Mouse (Mus musculus): Measurements from ENCODE around the gene Htr7. TPM values are rescaled to one million over a fixed set of nuclear protein-coding genes. Genes with fewer than 3 reads are reported as not detected.

Htr7 gene
- polyA plus RNA-seq, 1 experiment from 2014 or later = 11.7 TPM

DNA sequence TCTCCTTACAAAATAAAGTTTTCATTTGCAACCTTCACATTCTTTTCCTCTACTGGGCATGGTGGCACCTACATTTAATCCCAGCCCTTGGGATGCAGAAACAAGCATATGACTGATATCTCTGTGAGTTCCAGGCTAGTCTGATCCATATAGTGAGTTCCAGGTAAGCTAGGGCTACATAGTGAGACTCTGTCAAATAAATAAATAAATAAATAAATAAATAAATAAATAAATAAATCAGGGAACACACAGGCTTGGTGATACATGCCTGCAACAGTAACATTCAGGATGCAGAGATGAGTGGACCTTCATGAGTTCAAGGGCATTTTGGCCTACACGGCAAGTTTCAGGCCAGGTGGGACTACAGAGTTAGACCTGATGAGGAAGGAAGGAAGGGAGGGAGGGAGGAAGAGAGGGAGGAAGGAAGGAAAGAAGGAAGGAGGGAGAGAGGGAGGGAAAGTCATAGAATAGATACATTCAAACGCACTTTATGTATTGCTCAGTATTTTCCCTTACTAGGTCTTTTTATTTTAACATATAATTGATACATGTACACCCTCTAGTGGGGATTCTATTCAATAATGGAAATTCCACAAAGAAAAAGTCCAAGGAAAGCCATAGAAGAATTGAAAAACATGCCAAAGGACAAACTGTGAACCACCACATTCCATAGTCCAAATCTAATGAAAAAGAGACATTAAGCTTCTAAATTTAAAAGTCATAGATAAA, 5.7 kb upstream of the Htr7 start:
- no peaks in the 10 kb centered on the region for H3K36me3 ChIP-seq (ENCODE audit: control insufficient read depth, insufficient read depth, low read length)
- H3K27ac ChIP-seq (ENCODE audit: low read length) = no peak overlapping the region
- H3K4me2 ChIP-seq (ENCODE audit: low read length) = no peak overlapping the region
- H3K4me3 ChIP-seq (ENCODE audit: low read depth, low read length) = no peak overlapping the region
- H3K9me3 ChIP-seq (replicated peaks; ENCODE audit: control insufficient read depth, low read length, poor library complexity, severe bottlenecking) = no peaks in the 10 kb centered on the region
- H3K9ac ChIP-seq (ENCODE audit: low read depth, low read length) = no peak overlapping the region
- H3K4me1 ChIP-seq (ENCODE audit: control insufficient read depth, insufficient read depth, low read length) = peaks cover 3% of the 10 kb centered on the region; the same call in 1 of the 2 replicates
- 65% methylated on average over 2 of the region's 2 CpGs for WGBS
- ATAC-seq = peak; percentile 66; the same call in 1 of the 2 replicates
- H3K27me3 ChIP-seq (ENCODE audit: control insufficient read depth, insufficient read depth, low read depth, low read length) = 0 out of 2 replicates have a peak, but pooled peaks cover 3% of the 10 kb centered on the region

DNA sequence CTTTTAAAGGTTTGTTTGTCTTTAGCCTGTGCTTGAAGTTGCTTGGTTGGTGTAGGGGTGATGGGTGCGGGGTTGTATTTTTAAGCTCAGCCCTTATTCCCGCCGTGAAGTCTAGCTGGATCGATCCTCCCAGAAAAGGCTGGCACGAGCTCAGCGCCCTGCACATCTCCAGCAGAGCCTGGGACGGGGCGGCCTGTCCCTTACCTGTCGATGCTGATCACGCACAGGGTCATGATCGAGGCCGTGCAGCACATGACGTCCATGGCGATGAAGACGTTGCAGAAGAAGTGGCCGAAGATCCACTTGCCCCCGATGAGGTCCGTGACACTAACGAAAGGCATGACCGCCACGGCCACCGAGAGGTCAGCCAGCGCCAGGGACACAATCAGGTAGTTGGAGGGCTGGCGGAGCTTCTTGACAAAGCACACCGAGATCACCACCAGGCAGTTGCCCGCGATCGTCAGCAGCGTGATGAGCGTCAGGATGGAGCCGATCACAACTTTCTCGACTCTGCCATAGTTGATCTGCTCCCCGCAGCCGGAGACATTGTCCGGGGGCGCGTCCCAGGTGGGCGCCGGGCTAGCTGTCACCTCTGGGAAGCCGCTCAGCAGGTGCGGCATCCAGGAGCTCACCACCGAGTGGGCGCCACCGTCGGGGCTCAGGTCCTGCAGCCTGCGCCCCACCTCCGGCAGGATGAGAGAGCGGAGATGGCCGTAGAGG, 645 bp downstream of the Htr7 start:
- peak overlapping the region; percentile 83 for H3K9ac ChIP-seq (ENCODE audit: low read depth, low read length)
- peaks cover 7% of the 10 kb centered on the region; the same call in 1 of the 2 replicates for H3K27me3 ChIP-seq (ENCODE audit: control insufficient read depth, insufficient read depth, low read depth, low read length)
- H3K27ac ChIP-seq (ENCODE audit: low read length) = no peak overlapping the region
- H3K4me1 ChIP-seq (ENCODE audit: control insufficient read depth, insufficient read depth, low read length) = peaks cover 3% of the 10 kb centered on the region; the same call in 1 of the 2 replicates
- peak; percentile 77 for ATAC-seq
- H3K4me2 ChIP-seq (ENCODE audit: low read length) = peak overlapping the region; percentile 83
- H3K36me3 ChIP-seq (ENCODE audit: control insufficient read depth, insufficient read depth, low read length) = no peaks in the 10 kb centered on the region
- 8% methylated on average over 49 of the region's 49 CpGs for WGBS
- no peaks in the 10 kb centered on the region for H3K9me3 ChIP-seq (replicated peaks; ENCODE audit: control insufficient read depth, low read length, poor library complexity, severe bottlenecking)
- H3K4me3 ChIP-seq (ENCODE audit: low read depth, low read length) = peak overlapping the region; percentile 78

DNA sequence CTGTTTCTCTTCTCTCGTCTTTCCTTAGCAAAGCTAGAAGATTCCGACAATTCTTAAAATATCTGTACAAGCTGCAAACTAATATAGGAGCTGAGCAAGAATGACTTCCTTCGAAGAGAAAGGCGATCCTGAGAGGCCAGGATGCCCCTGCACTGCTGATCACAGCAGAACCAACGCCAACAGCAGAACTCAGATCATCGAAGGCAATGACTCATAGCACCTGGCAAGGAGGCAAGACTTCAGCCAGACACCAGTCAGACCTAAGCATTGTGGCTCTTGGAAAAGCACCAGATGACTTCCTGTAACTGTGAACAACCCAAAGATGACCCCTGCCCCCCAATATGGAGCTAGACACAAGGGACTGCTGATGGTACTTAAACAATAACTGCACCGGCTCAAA, 11.3 kb downstream of the Htr7 start:
- H3K4me1 ChIP-seq (ENCODE audit: control insufficient read depth, insufficient read depth, low read length) = no peaks in the 10 kb centered on the region
- WGBS = 86% methylated on average over 7 of the region's 7 CpGs
- H3K36me3 ChIP-seq (ENCODE audit: control insufficient read depth, insufficient read depth, low read length) = no peaks in the 10 kb centered on the region
- no peak overlapping the region for H3K4me2 ChIP-seq (ENCODE audit: low read length)
- H3K4me3 ChIP-seq (ENCODE audit: low read depth, low read length) = no peak overlapping the region
- no peak for ATAC-seq
- H3K27me3 ChIP-seq (ENCODE audit: control insufficient read depth, insufficient read depth, low read depth, low read length) = no peaks in the 10 kb centered on the region
- H3K9me3 ChIP-seq (replicated peaks; ENCODE audit: control insufficient read depth, low read length, poor library complexity, severe bottlenecking) = no peaks in the 10 kb centered on the region
- no peak overlapping the region for H3K9ac ChIP-seq (ENCODE audit: low read depth, low read length)
- H3K27ac ChIP-seq (ENCODE audit: low read length) = no peak overlapping the region

DNA sequence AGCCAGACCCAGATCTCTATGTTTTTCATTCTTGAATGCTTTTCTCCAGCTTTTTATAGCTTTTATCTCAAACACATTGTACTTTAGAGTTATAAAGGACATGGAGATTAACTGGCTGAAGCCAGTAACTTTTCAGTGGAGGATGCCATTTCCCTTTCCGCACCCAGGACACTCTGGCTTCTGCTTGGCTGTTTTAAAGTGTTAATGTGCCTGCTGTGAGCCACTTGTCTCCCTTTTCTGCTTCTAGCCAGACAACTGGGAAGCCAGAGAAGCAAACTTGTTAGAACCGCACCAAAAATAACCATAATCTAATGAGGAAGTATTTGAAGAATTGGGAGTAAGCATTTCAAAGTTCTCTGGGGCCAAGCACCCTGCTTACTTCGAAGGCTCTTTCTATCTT, 42.5 kb downstream of the Htr7 start:
- 12% methylated on average over 3 of the region's 3 CpGs for WGBS
- no peaks in the 10 kb centered on the region for H3K9me3 ChIP-seq (replicated peaks; ENCODE audit: control insufficient read depth, low read length, poor library complexity, severe bottlenecking)
- no peaks in the 10 kb centered on the region for H3K27me3 ChIP-seq (ENCODE audit: control insufficient read depth, insufficient read depth, low read depth, low read length)

DNA sequence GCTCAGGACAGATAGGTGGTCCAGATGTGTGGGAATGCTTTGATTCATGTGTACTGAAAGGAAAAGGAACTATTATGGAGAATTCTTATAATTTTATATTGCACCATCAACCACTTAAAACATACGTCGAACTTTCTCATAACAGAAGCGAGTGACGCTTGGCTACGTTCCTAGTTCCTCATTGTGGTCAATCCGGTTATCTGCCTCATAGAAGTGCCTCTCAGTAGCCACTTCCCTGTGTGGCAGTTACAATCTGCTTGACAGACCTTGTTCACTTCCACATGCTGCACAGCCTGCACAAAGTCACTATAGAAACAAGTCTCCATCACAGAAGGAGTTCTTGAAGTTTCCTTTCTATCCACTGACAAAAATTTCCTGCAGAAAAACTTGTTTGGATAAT, 51.0 kb downstream of the Htr7 start:
- no peaks in the 10 kb centered on the region for H3K9me3 ChIP-seq (replicated peaks; ENCODE audit: control insufficient read depth, low read length, poor library complexity, severe bottlenecking)
- H3K9ac ChIP-seq (ENCODE audit: low read depth, low read length) = no peak overlapping the region
- ATAC-seq = no peak
- 67% methylated on average over 6 of the region's 6 CpGs for WGBS
- H3K27ac ChIP-seq (ENCODE audit: low read length) = no peak overlapping the region
- 0 out of 2 replicates have a peak, but pooled peaks cover 2% of the 10 kb centered on the region for H3K4me1 ChIP-seq (ENCODE audit: control insufficient read depth, insufficient read depth, low read length)
- H3K4me2 ChIP-seq (ENCODE audit: low read length) = no peak overlapping the region
- H3K27me3 ChIP-seq (ENCODE audit: control insufficient read depth, insufficient read depth, low read depth, low read length) = no peaks in the 10 kb centered on the region
- H3K36me3 ChIP-seq (ENCODE audit: control insufficient read depth, insufficient read depth, low read length) = no peaks in the 10 kb centered on the region
- H3K4me3 ChIP-seq (ENCODE audit: low read depth, low read length) = no peak overlapping the region

More for the DNA sequence above, 42.5 kb downstream of the Htr7 start:
- no peak overlapping the region for H3K9ac ChIP-seq (ENCODE audit: low read depth, low read length)
- H3K4me1 ChIP-seq (ENCODE audit: control insufficient read depth, insufficient read depth, low read length) = no peaks in the 10 kb centered on the region
- no peaks in the 10 kb centered on the region for H3K36me3 ChIP-seq (ENCODE audit: control insufficient read depth, insufficient read depth, low read length)
- no peak for ATAC-seq
- H3K4me2 ChIP-seq (ENCODE audit: low read length) = no peak overlapping the region
- no peak overlapping the region for H3K27ac ChIP-seq (ENCODE audit: low read length)
- no peak overlapping the region for H3K4me3 ChIP-seq (ENCODE audit: low read depth, low read length)

DNA sequence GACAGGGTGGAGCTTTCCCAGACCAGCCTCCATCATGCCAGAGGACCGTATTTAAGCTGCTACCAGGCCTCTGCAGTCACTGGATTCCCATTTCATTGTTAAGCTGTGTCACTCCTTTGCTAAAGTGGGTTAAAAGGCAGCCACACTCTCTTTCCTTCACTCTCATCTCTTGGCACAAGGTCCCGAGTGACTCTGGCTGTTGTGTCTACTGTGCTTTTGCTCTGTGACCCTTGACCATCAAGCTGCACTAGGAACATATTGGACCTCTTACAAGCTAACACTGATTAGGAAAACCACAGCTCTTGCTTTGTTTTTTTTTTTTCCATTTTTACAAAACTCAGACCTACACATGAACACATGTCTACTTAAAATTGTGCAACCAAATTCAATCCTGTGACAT, 52.3 kb downstream of the Htr7 start:
- Histone ChIP-seq H3K4me3 (ENCODE audit: low read depth, low read length) (no peak overlapping the region), H3K9ac (ENCODE audit: low read depth, low read length) (no peak overlapping the region), H3K27me3 (ENCODE audit: control insufficient read depth, insufficient read depth, low read depth, low read length) (no peaks in the 10 kb centered on the region), H3K27ac (ENCODE audit: low read length) (no peak overlapping the region), H3K9me3 (replicated peaks; ENCODE audit: control insufficient read depth, low read length, poor library complexity, severe bottlenecking) (no peaks in the 10 kb centered on the region), H3K4me1 (ENCODE audit: control insufficient read depth, insufficient read depth, low read length) (0 out of 2 replicates have a peak, but pooled peaks cover 2% of the 10 kb centered on the region), H3K4me2 (ENCODE audit: low read length) (no peak overlapping the region), H3K36me3 (ENCODE audit: control insufficient read depth, insufficient read depth, low read length) (no peaks in the 10 kb centered on the region)
- WGBS = 58% methylated on average over 2 of the region's 2 CpGs
- no peak for ATAC-seq

DNA sequence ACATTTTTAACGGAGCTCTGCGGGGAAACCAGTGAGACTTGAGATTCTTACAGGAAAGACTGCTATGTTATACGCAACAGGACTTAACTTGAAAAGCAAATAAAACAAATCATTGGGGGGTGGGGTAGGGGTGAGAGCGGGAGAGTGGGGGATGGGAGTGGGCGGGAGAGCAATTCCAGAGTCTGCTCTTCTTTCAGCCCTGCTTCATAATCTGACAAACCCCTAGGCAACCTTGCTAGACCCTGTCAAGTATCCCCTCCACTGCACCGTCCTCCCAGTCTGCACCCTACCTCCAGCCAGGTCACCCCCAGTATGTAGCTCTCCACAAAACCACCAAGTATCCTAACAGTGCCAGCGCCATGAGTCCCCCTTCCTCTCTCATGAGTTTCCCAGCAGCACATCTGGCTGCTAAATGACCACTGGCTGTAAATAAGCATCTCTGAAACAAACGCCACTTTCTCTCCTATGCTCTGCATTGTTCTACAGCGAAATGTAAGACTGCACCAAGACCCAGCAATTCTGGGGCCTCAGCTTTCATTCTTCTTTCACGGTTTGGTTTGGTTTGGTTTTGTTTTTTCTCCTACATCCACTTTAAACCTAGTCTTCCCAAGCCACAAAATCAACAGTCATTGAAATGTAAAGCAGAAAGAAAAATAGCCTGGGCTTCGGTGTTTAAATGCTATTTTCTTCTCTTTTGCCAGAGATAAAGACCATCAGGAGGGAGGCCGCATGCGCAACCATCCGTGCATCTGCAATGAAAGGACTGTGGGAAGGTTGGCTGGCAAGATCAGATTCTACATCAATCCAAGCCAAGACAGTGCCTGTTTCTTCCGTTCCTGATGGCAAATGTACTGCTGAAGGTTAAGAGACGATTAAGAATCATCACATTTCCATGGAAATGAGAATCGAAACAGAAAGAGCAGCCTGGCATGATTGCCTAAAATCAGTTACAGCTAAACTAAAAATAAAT, 54.5 kb downstream of the Htr7 start:
- peak; percentile 30; the same call in 1 of the 2 replicates for ATAC-seq
- H3K4me2 ChIP-seq (ENCODE audit: low read length) = no peak overlapping the region
- WGBS = 37% methylated on average over 17 of the region's 17 CpGs

DNA sequence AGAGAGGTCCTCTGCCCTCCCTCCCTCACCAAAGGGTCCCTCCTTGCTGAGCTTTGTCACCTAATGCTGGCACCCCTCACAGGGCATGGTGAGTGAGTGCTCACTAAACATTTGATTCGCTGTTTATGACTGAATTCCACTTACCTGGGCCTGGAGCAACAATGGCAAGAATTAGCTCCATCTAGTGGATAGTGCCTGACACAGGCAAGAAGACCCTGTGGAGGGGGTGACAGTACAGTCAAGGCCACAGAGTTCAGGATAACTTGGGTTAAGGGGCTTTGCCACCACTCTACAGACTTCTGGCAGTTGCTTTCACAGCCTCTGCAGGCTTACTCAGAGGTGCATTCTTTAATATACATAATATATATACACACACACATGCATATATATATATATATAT, 55.8 kb downstream of the Htr7 start:
- Histone ChIP-seq H3K27me3 (ENCODE audit: control insufficient read depth, insufficient read depth, low read depth, low read length) (no peaks in the 10 kb centered on the region), H3K27ac (ENCODE audit: low read length) (no peak overlapping the region), H3K9me3 (replicated peaks; ENCODE audit: control insufficient read depth, low read length, poor library complexity, severe bottlenecking) (no peaks in the 10 kb centered on the region), H3K4me1 (ENCODE audit: control insufficient read depth, insufficient read depth, low read length) (0 out of 2 replicates have a peak, but pooled peaks cover 2% of the 10 kb centered on the region), H3K4me2 (ENCODE audit: low read length) (no peak overlapping the region), H3K4me3 (ENCODE audit: low read depth, low read length) (no peak overlapping the region), H3K36me3 (ENCODE audit: control insufficient read depth, insufficient read depth, low read length) (no peaks in the 10 kb centered on the region), H3K9ac (ENCODE audit: low read depth, low read length) (no peak overlapping the region)
- peak; percentile 53 for ATAC-seq
- WGBS = 44% methylated on average over 1 of the region's 1 CpGs

More for the DNA sequence above, 54.5 kb downstream of the Htr7 start:
- Histone ChIP-seq H3K9ac (ENCODE audit: low read depth, low read length) (no peak overlapping the region), H3K27me3 (ENCODE audit: control insufficient read depth, insufficient read depth, low read depth, low read length) (no peaks in the 10 kb centered on the region), H3K4me3 (ENCODE audit: low read depth, low read length) (no peak overlapping the region), H3K9me3 (replicated peaks; ENCODE audit: control insufficient read depth, low read length, poor library complexity, severe bottlenecking) (no peaks in the 10 kb centered on the region), H3K27ac (ENCODE audit: low read length) (peak overlapping the region; percentile 35; the same call in 1 of the 2 replicates), H3K4me1 (ENCODE audit: control insufficient read depth, insufficient read depth, low read length) (0 out of 2 replicates have a peak, but pooled peaks cover 2% of the 10 kb centered on the region), H3K36me3 (ENCODE audit: control insufficient read depth, insufficient read depth, low read length) (no peaks in the 10 kb centered on the region)
